Comparison of ENCODE assay signal across 8 mouse cellular contexts in the genomic region with DNA sequence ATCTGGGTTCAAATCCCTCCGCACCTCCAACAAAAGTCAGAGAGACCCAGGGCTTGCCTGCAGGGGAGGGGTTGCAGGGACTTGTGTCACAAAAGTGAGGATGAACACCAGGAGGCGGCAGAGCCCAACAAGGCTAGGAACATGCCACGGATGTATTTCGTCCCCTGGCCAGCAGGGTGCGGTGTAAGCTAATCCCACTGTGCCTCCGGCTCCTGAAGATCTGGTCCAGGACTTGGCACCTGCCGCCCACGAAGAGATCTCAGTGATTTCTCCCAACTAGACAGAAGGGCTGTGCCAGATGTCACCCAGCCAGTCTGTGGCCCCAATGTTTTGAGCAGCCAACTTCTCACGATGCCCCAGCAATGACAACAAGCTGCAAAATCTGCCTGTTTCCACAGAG. TPM values are rescaled to one million over a fixed set of nuclear protein-coding genes. Genes with fewer than 3 reads are reported as not detected.
DNase-seq lines count a peak whose midpoint lies in the region; TF ChIP-seq lines count a peak whose summit lies in the region.

No protein-coding gene starts in this region.

- H3K4me1 ChIP-seq in lung, adult 2 months (ENCODE audit: control insufficient read depth, insufficient read depth, low read length) = no peaks in the 10 kb centered on the region
- H3K4me1 ChIP-seq in olfactory bulb, adult 2 months (ENCODE audit: control insufficient read depth, insufficient read depth, low read length) = peaks cover 12% of the 10 kb centered on the region

- peak overlapping the region; percentile 37 for H3K4me3 ChIP-seq in layer of hippocampus, adult 2 months
- H3K4me3 ChIP-seq in lung, adult 2 months (replicated peaks; ENCODE audit: extremely low read depth, low read depth, low read length) = peak overlapping the region; percentile 1
- H3K4me3 ChIP-seq in olfactory bulb, adult 2 months (ENCODE audit: insufficient read depth, low read depth, low read length) = peak overlapping the region; percentile 46

- peak; percentile 77 for DNase-seq in MEL-GATA-1-ER (ENCODE audit: extremely low read depth, low read depth)
- DNase-seq in cerebellum, adult 8-10 months = peak; percentile 85
- peak; percentile 90 for DNase-seq in forelimb bud, embryonic 11.5 days (ENCODE audit: low read depth, low spot score)
- DNase-seq in heart, postnatal 4 days = peak; percentile 93
- peak; percentile 92 to 94 for DNase-seq in layer of hippocampus, adult 2 months (ENCODE audit: low spot score in 2 of 2)
- DNase-seq in lung, adult 2 months = peak; percentile 88
- DNase-seq in thymus, adult 18-20 months = peak; percentile 73 to 78

- TF ChIP-seq POLR2A in lung, adult 2 months (IDR thresholded peaks at IDR 0.05; ENCODE audit: borderline replicate concordance, extremely low read depth, low read depth, low read length) = no peak
- TF ChIP-seq POLR2A in olfactory bulb, adult 2 months (IDR thresholded peaks at IDR 0.05; ENCODE audit: insufficient read depth, low read depth, low read length) = no peak

- TF ChIP-seq CTCF in layer of hippocampus, adult 2 months (conservative IDR thresholded peaks at IDR 0.05) = peak; percentile 97
- peak; percentile 100 for TF ChIP-seq CTCF in lung, adult 2 months (IDR thresholded peaks at IDR 0.05; ENCODE audit: insufficient read depth, low read length)
- peak; percentile 90 for TF ChIP-seq CTCF in olfactory bulb, adult 2 months (IDR thresholded peaks at IDR 0.05; ENCODE audit: insufficient read depth, low read depth, low read length)

- peak overlapping the region; percentile 79 for H3K27ac ChIP-seq in layer of hippocampus, adult 2 months
- no peak overlapping the region; the same call in 1 of the 2 replicates for H3K27ac ChIP-seq in olfactory bulb, adult 2 months (ENCODE audit: insufficient read depth, low read depth, low read length)

- WGBS in lung, adult 2 months = 9% methylated on average over 9 of the region's 9 CpGs
- 13% methylated on average over 9 of the region's 9 CpGs for WGBS in olfactory bulb, adult 2 months

RNA-seq across cellular contexts. Expression of gene Grhpr, which starts 7.7 kb away (rescaled TPM):
- total RNA-seq in heart, postnatal 4 days (2021) = 10 to 100 TPM; 46.6 to 47.0 TPM
- 10 to 100 TPM; 26.2 to 29.2 TPM for total RNA-seq in layer of hippocampus, adult 2 months (2021)
- polyA plus RNA-seq in lung, adult 2 months (2012; rRNA removed) = 28.2 and 29.8 TPM in 2 replicates
- polyA plus RNA-seq in olfactory bulb, adult 2 months (2012; ENCODE audit: insufficient read depth, insufficient read length, low replicate concordance, missing spikeins) = not detected in 2 replicates

RNA-seq across cellular contexts. Expression of gene Zbtb5, which starts 38.8 kb away (rescaled TPM):
- total RNA-seq in heart, postnatal 4 days (2021) = 10 to 100 TPM; 10.5 to 11.9 TPM
- 10 to 100 TPM in 1 of 2 experiments, 1 to 10 TPM in 1; 9.3 to 10.1 TPM for total RNA-seq in layer of hippocampus, adult 2 months (2021)
- polyA plus RNA-seq in lung, adult 2 months (2012; rRNA removed) = 8.5 and 12.5 TPM in 2 replicates
- not detected in 2 replicates for polyA plus RNA-seq in olfactory bulb, adult 2 months (2012; ENCODE audit: insufficient read depth, insufficient read length, low replicate concordance, missing spikeins)

RNA-seq across cellular contexts. Expression of gene Polr1e, which starts 44.9 kb away (rescaled TPM):
- total RNA-seq in heart, postnatal 4 days (2021) = 10 to 100 TPM; 41.6 to 45.0 TPM
- total RNA-seq in layer of hippocampus, adult 2 months (2021) = 10 to 100 TPM; 11.3 to 12.8 TPM
- 2.2 and 3.8 TPM in 2 replicates for polyA plus RNA-seq in lung, adult 2 months (2012; rRNA removed)
- not detected in 2 replicates for polyA plus RNA-seq in olfactory bulb, adult 2 months (2012; ENCODE audit: insufficient read depth, insufficient read length, low replicate concordance, missing spikeins)
